Mouse (Mus musculus): ENCODE results near the gene Bpifb5. TPM values are rescaled to one million over a fixed set of nuclear protein-coding genes. Genes with fewer than 3 reads are reported as not detected.

Gene Bpifb5
- polyA plus RNA-seq (2017; shearing (Covaris generic)) = under 1 TPM in 1 of 2 experiments, not detected in 1; 0.62 TPM

DNA sequence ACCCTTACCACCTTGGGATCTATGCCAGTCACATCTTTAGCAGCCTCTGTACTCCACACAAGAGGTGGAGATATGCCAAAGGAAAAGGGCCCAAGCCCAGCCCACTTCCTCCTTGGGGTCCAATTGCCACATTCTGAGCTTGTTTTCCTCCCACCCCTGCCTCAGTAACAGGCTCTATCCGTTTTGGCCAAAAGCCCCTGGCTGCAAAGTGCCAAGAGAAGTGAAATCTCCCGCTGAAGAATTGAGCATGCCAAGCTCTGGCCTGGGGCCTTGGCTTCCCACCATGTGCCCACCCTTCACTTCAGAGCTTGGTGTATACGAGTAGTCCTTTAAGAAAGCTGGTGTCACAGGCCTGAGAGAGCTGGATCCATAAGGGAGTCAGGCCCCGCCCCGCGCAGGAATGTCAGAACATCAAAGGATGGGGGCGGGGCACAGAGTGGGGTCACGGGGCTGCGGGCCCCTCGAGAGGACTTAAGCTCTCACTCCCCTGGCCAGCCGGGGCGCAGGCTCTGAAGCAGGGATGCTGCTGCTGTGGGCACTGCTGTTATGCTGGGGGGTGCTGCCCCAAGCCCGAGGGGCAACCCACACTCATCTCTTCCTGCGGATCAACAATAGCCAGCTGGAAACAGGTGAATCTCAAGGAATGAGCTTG lies at the start of gene Bpifb5:
Gene Bpifb5, plus strand, starts transcription at position 478 of the 652 bp plus-strand sequence.

GRCm38 (mm10) chr2:154190546-154191258 lies 32.8 kb upstream of the Bpifb5 start, which contains the start of gene Bpifb1:
Bpifb1 (plus strand) TSS chr2:154190818.

GRCm38 (mm10) chr2:154257554-154257953 lies 34.0 kb downstream of the Bpifb5 start, which contains the start of gene Bpifb9a:
Bpifb9a (plus strand) TSS chr2:154257854.

Other genes with a start within 250 kb of the Bpifb5 start
- not detected for gene Bpifa6, start 248.8 kb upstream of the Bpifb5 start, polyA plus RNA-seq (2017; shearing (Covaris generic))
- gene Bpifa2, start 215.5 kb upstream of the Bpifb5 start, polyA plus RNA-seq (2017; shearing (Covaris generic)) = over 10,000 TPM in 1 of 2 experiments, 1 to 10 TPM in 1; 5.4 to 48,090 TPM
- not detected for gene Bpifa3, start 93.4 kb upstream of the Bpifb5 start, polyA plus RNA-seq (2017; shearing (Covaris generic))
- gene Bpifa1, start 80.9 kb upstream of the Bpifb5 start, polyA plus RNA-seq (2017; shearing (Covaris generic)) = not detected
- gene Bpifa5, start 61.1 kb upstream of the Bpifb5 start, polyA plus RNA-seq (2017; shearing (Covaris generic)) = not detected
- under 1 TPM; 0.05 to 0.17 TPM for gene Bpifb1, start 32.9 kb upstream of the Bpifb5 start, polyA plus RNA-seq (2017; shearing (Covaris generic))
- not detected for gene Bpifb9a, start 34.1 kb downstream of the Bpifb5 start, polyA plus RNA-seq (2017; shearing (Covaris generic))
- not detected for gene Bpifb9b, start 83.5 kb downstream of the Bpifb5 start, polyA plus RNA-seq (2017; shearing (Covaris generic))
- 10 to 100 TPM; 20.1 to 48.4 TPM for gene Cdk5rap1, start 149.3 kb downstream of the Bpifb5 start, polyA plus RNA-seq (2017; shearing (Covaris generic))
- gene Snta1, start 184.4 kb downstream of the Bpifb5 start, polyA plus RNA-seq (2017; shearing (Covaris generic)) = under 1 TPM; 0.07 to 0.33 TPM
- 10 to 100 TPM; 19.7 to 21.4 TPM for gene Cbfa2t2, start 212.7 kb downstream of the Bpifb5 start, polyA plus RNA-seq (2017; shearing (Covaris generic))

Data from inflammation-experienced regulatory T-cells (primary cell).